Mouse (Mus musculus): ENCODE measurements around the gene Nrg4. TPM values are rescaled to one million over a fixed set of nuclear protein-coding genes. Genes with fewer than 3 reads are reported as not detected.

The Nrg4 gene
- polyA plus RNA-seq, 2 experiments = 1.1 to 1.6 TPM

- DNase-seq (ENCODE audit: low spot score) (no peak), ATAC-seq (ENCODE audit: low FRiP score, low read depth) (no peak)
- no peak for TF ChIP-seq POLR2A (IDR thresholded peaks at IDR 0.05; ENCODE audit: borderline replicate concordance, extremely low read depth, insufficient read depth, insufficient read length)
- Histone ChIP-seq H3K4me3 (replicated peaks; ENCODE audit: low read length) (no peak overlapping the region), H3K9me3 (ENCODE audit: control insufficient read depth, low read length) (no peaks in the 10 kb centered on the region), H3K9ac (ENCODE audit: low read depth, low read length, severe bottlenecking) (no peak overlapping the region), H3K27me3 (ENCODE audit: control insufficient read depth, insufficient read depth, low read length) (peaks cover 29% of the 10 kb centered on the region), H3K4me2 (replicated peaks; ENCODE audit: low read depth, low read length, severe bottlenecking) (no peak overlapping the region), H3K36me3 (ENCODE audit: control insufficient read depth, insufficient read depth, low read length) (no peaks in the 10 kb centered on the region), H3K4me1 (ENCODE audit: control insufficient read depth, insufficient read depth, low read length) (peaks cover 17% of the 10 kb centered on the region; the same call in 1 of the 2 replicates), H3K27ac (replicated peaks; ENCODE audit: low read depth, low read length) (no peak overlapping the region)
- 23% methylated on average over 14 of the region's 14 CpGs for WGBS
Measured at GRCm38 (mm10) chr9:55328151-55328918, 1.7 kb upstream of the Nrg4 start.

GRCm38 (mm10) chr9:55327234-55327615 lies 581 bp upstream of the Nrg4 start:
- DNase-seq (ENCODE audit: low spot score) (peak; percentile 44), ATAC-seq (ENCODE audit: low FRiP score, low read depth) (no peak)
- peak overlapping the region; percentile 96 for H3K4me2 ChIP-seq (replicated peaks; ENCODE audit: low read depth, low read length, severe bottlenecking)
- peak overlapping the region; percentile 69 for H3K9ac ChIP-seq (ENCODE audit: low read depth, low read length, severe bottlenecking)
- H3K4me1 ChIP-seq (ENCODE audit: control insufficient read depth, insufficient read depth, low read length) = peaks cover 9% of the 10 kb centered on the region; the same call in 1 of the 2 replicates
- no peak for TF ChIP-seq POLR2A (IDR thresholded peaks at IDR 0.05; ENCODE audit: borderline replicate concordance, extremely low read depth, insufficient read depth, insufficient read length)
- peaks cover 29% of the 10 kb centered on the region for H3K27me3 ChIP-seq (ENCODE audit: control insufficient read depth, insufficient read depth, low read length)
- H3K9me3 ChIP-seq (ENCODE audit: control insufficient read depth, low read length) = no peaks in the 10 kb centered on the region
- under 1% methylated on average over 13 of the region's 13 CpGs for WGBS
- peak overlapping the region; percentile 67 for H3K4me3 ChIP-seq (replicated peaks; ENCODE audit: low read length)
- no peak overlapping the region for H3K27ac ChIP-seq (replicated peaks; ENCODE audit: low read depth, low read length)
- H3K36me3 ChIP-seq (ENCODE audit: control insufficient read depth, insufficient read depth, low read length) = no peaks in the 10 kb centered on the region

- Histone ChIP-seq H3K9ac (ENCODE audit: low read depth, low read length, severe bottlenecking) (peak overlapping the region; percentile 69), H3K4me3 (replicated peaks; ENCODE audit: low read length) (peak overlapping the region; percentile 67), H3K9me3 (ENCODE audit: control insufficient read depth, low read length) (no peaks in the 10 kb centered on the region), H3K27ac (replicated peaks; ENCODE audit: low read depth, low read length) (no peak overlapping the region), H3K4me1 (ENCODE audit: control insufficient read depth, insufficient read depth, low read length) (0 out of 2 replicates have a peak, but pooled peaks cover 4% of the 10 kb centered on the region), H3K4me2 (replicated peaks; ENCODE audit: low read depth, low read length, severe bottlenecking) (peak overlapping the region; percentile 96), H3K27me3 (ENCODE audit: control insufficient read depth, insufficient read depth, low read length) (peaks cover 29% of the 10 kb centered on the region), H3K36me3 (ENCODE audit: control insufficient read depth, insufficient read depth, low read length) (no peaks in the 10 kb centered on the region)
- 13% methylated on average over 18 of the region's 18 CpGs for WGBS
- TF ChIP-seq POLR2A (IDR thresholded peaks at IDR 0.05; ENCODE audit: borderline replicate concordance, extremely low read depth, insufficient read depth, insufficient read length) = no peak
- ATAC-seq (ENCODE audit: low FRiP score, low read depth) = no peak; the same call in 1 of the 2 replicates
- DNase-seq (ENCODE audit: low spot score) = no peak
Measured at GRCm38 (mm10) chr9:55325564-55326514, 805 bp downstream of the Nrg4 start.

GRCm38 (mm10) chr9:55325061-55325460 lies 1.6 kb downstream of the Nrg4 start:
- TF ChIP-seq POLR2A (IDR thresholded peaks at IDR 0.05; ENCODE audit: borderline replicate concordance, extremely low read depth, insufficient read depth, insufficient read length) = no peak
- no peak for DNase-seq (ENCODE audit: low spot score)
- peaks cover 29% of the 10 kb centered on the region for H3K27me3 ChIP-seq (ENCODE audit: control insufficient read depth, insufficient read depth, low read length)

GRCm38 (mm10) chr9:55324516-55324915 lies 2.1 kb downstream of the Nrg4 start:
- Histone ChIP-seq H3K9me3 (ENCODE audit: control insufficient read depth, low read length) (no peaks in the 10 kb centered on the region), H3K27me3 (ENCODE audit: control insufficient read depth, insufficient read depth, low read length) (peaks cover 29% of the 10 kb centered on the region), H3K4me3 (replicated peaks; ENCODE audit: low read length) (no peak overlapping the region), H3K4me1 (ENCODE audit: control insufficient read depth, insufficient read depth, low read length) (0 out of 2 replicates have a peak, but pooled peaks cover 4% of the 10 kb centered on the region), H3K36me3 (ENCODE audit: control insufficient read depth, insufficient read depth, low read length) (no peaks in the 10 kb centered on the region), H3K4me2 (replicated peaks; ENCODE audit: low read depth, low read length, severe bottlenecking) (no peak overlapping the region), H3K27ac (replicated peaks; ENCODE audit: low read depth, low read length) (no peak overlapping the region), H3K9ac (ENCODE audit: low read depth, low read length, severe bottlenecking) (no peak overlapping the region)
- DNase-seq (ENCODE audit: low spot score) (no peak), ATAC-seq (ENCODE audit: low FRiP score, low read depth) (no peak)
- TF ChIP-seq POLR2A (IDR thresholded peaks at IDR 0.05; ENCODE audit: borderline replicate concordance, extremely low read depth, insufficient read depth, insufficient read length) = no peak
- 60% methylated on average over 10 of the region's 10 CpGs for WGBS

More at GRCm38 (mm10) chr9:55325061-55325460, 1.6 kb downstream of the Nrg4 start:
- 24% methylated on average over 1 of the region's 1 CpGs for WGBS
- Histone ChIP-seq H3K9me3 (ENCODE audit: control insufficient read depth, low read length) (no peaks in the 10 kb centered on the region), H3K4me1 (ENCODE audit: control insufficient read depth, insufficient read depth, low read length) (0 out of 2 replicates have a peak, but pooled peaks cover 4% of the 10 kb centered on the region), H3K9ac (ENCODE audit: low read depth, low read length, severe bottlenecking) (no peak overlapping the region), H3K27ac (replicated peaks; ENCODE audit: low read depth, low read length) (no peak overlapping the region), H3K36me3 (ENCODE audit: control insufficient read depth, insufficient read depth, low read length) (no peaks in the 10 kb centered on the region), H3K4me3 (replicated peaks; ENCODE audit: low read length) (no peak overlapping the region), H3K4me2 (replicated peaks; ENCODE audit: low read depth, low read length, severe bottlenecking) (no peak overlapping the region)
- no peak for ATAC-seq (ENCODE audit: low FRiP score, low read depth)

Measured in limb, embryonic 14.5 days (tissue).